Mouse (Mus musculus): ENCODE data around the gene Tnni1.

The Tnni1 gene

DNA sequence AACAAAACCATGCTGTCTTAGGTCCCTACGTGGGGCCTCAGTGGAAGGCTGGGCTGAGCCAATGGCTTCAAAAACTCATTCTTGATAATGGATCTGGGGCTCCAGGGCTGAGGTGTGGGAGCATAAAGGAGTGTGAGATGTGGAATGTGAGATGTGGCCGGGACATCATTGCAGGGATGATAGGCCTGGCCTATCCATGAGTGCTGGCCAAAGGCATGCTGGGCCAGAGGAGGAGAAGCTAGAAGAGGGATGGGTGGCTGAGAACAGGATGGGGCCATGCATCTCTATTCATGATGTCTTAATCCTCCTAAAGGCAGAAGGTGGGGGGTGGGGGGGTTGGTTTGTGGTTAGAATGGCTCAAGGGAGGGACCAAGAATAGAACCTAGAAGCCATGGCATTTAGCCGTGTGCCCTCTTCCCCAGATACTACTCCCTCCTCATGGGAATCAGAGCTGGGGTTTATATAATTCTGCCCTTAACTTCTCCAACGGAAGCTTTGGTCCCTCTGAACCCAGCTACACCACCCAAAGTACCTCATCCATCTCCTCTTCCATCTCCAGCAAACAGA lies 11.8 kb upstream of the Tnni1 start:
- no peak for DNase-seq (ENCODE audit: low read depth, low spot score)

DNA sequence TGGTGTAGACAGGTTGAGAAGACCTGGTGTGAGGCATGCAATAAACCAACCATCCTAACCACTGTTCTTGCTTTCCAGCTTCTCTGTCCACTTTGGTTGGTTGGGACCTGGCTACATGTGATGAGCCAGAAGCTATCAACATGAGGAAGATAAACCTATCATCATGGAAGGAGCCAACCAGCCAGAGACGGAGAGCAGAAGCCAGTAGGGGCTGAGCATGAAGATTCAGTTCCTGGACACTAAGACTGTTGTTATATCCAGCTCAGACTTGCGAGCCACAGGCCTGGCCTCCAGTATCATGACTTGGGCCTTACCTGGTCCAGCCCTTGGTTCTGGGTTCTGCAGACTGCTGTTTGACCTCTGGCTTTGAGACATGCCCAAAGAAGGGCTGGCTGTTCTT lies 10.8 kb upstream of the Tnni1 start:
- no peak for DNase-seq (ENCODE audit: low read depth, low spot score)

DNA sequence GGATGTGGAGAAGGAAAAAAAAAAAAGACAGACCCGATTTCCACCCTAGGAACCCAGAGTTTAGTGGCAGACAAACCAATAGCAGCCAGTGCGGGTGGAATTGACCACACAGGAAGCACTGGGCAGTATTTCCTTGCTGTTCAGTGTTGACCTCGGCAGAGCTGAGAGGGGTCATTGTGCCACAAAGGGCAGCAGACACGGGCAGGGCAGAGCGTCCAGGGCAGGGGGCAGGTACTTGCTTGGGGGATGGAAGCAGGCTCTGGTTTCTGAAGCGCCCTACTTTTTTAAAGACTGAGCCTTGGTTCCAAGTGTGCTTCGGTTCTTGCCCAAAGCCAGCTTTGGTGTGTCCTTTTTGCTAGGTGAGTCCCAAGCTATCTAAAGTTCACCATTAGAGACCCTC lies 9.0 kb upstream of the Tnni1 start:
- DNase-seq (ENCODE audit: low read depth, low spot score): no peak

DNA sequence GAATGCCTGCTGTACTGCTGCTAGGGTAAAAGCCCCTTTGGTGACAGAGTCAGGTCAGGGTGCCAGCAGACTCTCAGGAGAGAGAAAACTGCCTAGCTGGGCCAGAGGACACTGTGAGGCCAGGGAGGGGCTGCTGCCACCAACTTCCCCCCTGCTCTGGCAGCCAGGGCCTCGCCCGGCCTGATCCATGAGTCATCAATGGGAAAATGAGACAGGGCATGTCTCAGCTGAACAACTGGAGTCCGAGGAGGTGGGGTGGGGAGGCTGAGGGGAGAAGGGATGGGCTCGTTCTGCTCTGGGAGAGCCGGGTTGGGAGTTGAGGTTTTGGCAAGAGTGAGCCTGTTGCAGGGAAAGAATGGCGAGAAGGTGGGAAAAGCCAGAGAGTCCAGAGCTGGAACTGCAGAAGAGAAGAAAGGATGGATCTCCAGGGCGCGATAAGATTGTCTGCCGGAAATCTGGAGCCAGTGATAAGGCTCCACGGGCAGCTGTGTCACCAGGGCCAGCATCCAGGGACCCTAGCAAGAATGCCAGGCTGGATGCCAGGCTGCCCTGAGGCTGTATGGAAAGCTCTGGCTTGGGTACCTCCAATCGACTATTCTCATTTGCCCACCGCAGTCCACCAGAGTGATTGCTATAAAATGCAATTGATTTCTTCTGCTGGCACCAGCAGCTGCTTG lies 8.2 kb upstream of the Tnni1 start:
- DNase-seq (ENCODE audit: low read depth, low spot score): no peak

DNA sequence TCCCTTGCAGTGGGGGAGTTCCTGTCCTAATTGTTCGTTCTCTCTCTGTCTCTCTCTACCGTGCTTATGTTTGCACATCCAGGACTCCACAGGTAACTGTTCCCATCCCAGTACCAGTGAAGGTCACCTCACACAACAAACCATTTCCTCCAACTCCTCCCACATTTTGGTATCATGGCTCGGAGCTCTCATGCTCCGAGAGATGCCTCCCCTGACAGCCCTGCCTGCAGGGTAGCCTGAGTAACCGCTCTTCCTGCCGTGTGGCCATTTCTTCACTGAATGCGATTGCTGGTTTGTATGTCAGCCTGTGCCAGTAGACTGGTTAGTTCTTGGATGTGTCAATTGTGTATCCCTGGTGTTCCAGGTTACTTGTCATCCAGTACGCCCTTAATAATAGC lies 7.7 kb upstream of the Tnni1 start:
- DNase-seq (ENCODE audit: low read depth, low spot score): no peak

DNA sequence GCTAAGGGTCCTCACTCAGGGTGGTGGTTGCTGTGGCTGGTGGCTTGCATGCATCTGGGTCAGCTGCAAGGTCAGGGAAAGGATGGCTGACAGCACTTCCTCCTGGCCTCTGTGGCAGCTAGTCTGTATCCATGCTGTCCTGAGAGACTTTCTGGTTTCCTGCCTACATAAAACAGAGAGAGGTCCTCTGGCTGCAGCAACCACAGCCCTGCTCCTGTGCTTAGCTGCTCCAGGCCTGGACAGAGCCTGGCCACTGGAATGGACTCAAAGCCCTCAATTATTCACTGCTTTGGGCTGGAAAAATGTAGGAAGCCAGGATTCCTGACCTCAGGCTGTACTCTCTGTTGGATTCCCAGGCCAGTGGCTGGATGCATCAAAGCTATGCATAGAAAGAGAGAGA lies 2.6 kb upstream of the Tnni1 start:
- DNase-seq (ENCODE audit: low read depth, low spot score): no peak

DNA sequence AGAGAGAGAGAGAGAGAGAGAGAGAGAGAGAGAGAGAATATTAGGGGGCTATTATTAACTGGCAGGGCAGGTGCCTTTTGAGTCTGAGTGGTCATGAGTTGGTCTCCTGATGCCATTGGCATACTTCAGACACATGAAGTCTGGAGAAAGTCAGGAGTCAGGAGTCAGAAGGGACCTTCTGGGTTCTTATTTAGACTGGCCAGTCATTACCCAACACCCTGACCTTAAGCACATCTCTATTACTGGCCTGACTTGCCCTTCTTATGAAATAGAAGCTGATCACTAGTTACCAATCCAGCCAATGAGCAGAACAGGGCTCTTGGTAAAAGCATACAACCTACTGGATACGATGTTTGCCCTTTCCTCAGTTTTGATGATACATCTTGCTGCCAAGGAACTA lies 2.2 kb upstream of the Tnni1 start:
- no peak for DNase-seq (ENCODE audit: low read depth, low spot score)

DNA sequence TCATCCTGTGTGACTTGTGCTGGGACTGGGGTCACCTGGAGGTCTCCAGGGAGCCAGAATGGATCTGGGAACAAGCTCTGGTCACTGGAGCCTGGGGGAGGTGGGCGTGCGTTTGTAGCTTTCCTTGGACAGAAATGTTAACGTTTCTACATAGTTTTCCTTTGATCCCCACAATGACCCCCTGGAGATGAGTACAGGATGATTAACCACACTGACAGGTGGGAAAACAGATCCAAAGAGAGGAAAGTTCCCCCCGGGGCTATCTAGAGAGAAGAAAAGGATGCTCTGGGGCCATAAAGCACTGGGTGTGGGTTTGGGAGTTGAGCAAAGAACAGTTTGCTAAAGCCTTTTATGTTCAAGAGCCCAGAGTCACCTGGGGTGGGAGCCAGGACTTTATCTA lies 1.4 kb downstream of the Tnni1 start:
- no peak for DNase-seq (ENCODE audit: low read depth, low spot score)

DNA sequence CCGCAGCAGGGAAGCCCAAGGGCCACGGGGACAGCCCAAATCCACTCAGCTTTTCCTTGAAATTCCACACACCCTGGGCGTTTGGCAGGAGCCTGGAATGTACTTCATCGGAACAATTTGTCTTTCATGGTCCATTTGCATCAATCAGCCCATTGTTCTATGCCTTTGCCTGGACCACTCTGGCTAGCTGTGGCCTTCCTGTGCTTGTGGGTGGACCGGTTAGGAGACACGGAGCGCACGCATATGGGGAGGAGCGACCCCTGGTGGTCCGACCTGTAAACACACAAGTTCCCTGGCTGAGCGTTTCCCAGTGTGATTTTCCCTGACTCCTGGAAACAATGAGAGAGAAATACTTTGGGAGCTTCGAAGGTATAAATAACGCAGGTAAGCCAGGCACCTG lies 2.0 kb downstream of the Tnni1 start:
- DNase-seq (ENCODE audit: low read depth, low spot score): peak; percentile 83

DNA sequence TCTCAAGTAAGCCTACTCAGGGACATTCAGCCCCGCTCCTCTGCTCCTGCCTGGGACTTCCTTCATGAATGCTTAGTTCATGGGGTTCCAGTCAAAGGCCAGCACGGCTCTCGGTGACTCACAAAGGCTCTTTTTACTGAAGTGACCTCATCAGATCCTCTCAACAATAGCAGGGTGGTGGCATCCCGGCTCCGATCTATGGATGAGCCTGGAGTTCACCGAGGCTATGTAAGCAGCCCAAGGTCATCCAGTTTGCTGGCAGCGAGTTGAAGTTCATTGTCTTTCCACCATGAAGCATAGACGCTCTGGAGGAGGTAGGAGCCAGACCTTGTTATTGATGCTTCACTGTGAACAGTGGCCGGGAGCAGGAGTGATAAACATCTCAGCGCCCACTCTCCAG lies 3.6 kb downstream of the Tnni1 start:
- no peak for DNase-seq (ENCODE audit: low read depth, low spot score)

DNA sequence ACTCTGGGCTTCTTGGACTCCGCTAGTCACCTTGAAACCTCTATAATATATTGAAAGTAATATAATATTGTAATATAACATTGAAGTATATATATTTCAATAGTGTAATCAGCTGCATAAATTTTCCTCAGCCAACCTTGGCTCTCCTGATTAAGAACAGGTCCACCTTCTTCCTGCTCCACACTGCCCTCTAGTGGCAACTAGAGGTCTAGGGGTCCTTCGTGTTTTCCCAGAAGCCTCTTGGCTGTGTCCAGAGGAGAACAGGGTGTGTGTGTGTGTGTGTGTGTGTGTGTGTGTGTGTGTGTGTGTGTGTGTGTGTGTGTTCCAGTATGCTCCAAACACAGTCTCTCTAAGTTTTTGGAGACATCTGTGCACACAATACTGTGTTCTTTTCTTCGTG lies 8.6 kb downstream of the Tnni1 start:
- peak; percentile 88 for DNase-seq (ENCODE audit: low read depth, low spot score)

DNA sequence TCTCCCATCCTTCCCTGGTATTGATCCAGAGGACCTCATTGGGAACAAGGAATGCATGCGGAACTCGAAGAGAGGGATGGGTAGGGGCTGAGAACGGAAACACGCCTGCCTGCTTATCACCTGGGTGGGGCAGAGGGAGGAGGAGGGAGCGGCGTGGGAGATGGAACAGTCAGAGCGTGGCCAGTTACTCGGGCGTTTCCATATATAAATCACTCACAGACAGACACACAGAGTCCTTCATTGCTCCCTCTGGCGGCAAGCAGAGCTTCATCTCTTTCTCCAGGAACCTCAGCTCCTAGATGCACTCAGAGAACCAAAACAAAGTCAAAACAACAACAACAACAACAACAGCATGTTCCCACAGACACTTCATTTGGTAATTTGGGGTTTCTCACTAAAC lies 9.5 kb downstream of the Tnni1 start:
- DNase-seq (ENCODE audit: low read depth, low spot score): no peak

DNA sequence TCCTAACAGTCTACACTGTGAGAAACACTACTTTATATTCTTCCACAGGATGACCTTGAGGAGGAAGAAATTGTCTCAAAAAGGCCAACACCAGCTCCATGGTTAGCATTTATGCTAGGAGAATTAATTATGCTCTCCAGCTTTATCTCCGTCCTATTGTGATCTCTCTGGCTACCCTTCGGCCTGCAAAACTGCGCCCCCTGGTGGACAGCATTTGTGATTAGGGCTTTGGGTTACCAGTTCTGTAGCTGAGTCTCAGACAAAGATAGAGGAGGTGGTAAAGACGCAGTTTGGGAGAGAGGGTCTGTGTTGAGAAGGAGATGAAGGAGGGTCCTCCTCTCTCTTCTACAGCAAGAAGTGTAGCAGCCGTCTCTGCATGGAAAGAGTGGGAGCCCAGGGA lies 10.6 kb downstream of the Tnni1 start:
- DNase-seq (ENCODE audit: low read depth, low spot score): peak; percentile 55

DNA sequence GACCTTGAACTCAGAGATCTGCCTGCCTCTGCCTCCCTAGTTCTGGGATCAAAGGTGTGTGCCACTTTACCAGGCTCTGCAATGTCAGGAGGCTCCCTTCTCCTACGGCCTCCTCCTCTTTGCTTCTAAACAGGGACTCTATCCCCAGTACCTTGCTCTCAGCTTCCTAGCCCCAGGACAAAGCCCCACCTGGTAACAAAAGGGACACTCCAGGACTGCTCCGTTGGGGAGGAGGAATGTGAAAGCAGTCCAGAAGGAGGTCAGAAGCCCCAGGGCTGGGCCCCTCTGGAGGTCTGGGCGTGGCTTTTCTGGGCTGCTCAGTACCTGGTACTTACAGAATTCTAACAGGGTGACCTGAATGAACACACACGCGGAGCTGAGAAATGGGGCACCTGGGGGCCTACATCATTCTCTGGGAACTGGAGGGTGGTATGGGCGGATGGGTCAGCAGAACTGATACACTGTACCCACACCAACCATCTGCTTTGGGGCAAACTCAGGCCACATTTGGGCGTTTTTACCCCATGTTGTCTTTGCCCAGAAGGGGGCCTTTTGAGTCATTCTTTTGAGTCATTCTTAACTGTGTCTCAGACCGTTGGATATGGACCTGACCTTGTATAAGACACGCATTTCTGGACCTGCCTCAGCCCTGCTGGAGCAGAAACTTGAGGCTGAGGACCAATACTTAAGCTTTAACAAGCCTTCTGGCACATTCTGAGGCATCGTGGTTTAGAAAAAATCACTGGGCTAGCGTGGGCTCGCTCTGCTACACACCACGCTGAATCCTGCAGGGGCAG lies 13.1 kb downstream of the Tnni1 start:
- DNase-seq (ENCODE audit: low read depth, low spot score): no peak

DNA sequence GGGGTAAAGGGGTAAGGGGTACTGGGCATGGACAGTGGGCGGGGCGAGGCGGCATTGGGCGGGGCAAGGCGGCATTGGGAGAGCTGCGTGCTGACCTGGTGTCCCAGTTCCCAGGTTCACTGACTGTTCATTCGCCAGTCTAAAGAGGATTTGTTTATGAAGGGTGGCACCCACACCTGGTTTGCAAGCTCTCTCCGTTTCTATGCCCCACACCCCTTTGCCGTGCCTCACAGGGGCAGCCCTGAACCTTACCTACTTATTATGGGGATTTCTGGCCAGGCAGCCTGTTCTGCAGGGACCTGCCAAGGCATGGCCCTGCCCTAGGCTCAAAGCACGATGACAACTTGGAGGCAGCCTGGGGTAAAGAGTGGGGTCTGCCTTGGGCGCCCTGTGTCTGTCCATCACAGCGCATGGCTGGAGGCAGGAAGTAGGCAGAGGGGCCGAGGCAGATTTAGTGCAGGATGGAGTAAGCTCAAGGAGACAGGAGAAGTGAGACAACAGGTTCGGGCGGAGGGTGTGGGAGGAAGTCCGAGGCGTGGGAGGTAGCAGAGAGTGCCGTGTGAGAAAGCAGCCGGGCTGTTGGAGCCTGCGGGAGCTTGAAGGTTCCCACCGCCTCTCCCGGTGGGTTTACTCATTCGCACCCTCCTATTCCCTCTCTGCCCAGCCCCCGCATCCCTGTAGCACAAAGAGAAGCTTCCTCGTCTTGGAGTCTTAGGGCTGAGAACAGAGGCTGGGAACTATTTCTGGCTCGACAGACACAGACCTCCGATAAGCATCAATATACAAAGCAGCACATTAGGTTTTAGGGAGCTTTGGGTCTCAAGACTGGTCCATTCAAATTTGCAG lies 14.4 kb downstream of the Tnni1 start:
- no peak for DNase-seq (ENCODE audit: low read depth, low spot score)

DNA sequence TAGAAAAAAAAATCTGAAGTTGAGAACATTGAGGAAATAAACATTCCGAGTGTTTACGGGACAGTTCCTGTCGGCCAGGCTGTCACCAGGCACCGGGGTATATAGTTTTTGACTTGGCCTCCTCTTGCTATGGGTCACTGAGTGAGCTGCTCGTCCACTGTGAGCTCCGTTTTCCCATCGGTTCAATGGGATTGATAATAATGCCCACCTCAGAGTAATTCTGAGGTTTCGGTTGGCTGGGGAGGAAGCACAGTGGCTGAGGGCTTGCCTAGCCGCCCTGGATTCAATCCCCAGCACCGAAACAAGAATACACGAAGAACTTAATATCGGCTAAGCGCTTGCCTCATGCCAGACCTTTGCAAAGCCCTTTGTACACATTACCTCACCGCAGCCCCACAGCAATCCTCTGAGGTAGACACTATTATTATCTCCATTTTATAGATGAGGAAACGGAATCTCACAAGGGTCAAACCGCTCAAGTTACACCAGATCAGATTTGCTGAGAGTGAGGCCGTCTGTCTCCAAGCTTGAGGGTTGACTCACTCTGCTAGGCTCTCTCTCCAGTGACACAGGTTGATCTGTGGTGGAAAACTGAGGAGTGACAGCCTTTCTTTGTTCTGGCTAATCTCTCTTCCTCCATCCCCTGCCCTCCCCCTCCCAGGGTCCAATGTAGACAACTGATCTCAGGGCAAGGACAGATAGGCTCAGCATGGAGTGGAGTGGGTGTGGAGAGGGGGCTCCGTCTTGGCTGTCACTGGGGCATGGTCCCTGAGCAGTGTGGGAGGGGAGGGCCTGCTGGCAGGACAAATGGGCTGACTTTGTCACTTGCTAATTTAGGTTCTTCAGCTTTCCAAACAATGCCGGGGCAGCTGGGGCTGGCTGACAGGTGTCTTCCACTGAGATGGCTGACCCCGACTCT lies 15.2 kb downstream of the Tnni1 start:
- no peak for DNase-seq (ENCODE audit: low read depth, low spot score)

DNA sequence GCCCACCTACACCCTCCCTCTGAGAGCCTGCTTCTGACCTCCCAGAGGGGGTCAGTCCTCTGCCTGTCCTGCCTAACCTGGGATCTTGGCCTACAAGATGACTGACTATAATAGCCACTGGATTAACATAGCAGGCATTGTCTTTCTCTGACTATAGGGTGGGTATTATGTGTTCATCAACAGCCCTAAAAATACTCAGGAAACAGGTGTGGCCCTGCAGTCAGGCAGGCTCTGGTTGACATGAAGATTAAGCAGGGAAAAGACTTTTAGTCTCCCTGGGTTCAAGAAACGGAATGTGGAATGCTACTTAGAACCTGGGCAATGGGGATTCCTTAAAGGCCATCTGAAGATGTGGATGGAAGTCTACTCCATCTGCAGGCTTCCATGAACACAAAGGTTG lies 19.3 kb downstream of the Tnni1 start:
- no peak for DNase-seq (ENCODE audit: low read depth, low spot score)

DNA sequence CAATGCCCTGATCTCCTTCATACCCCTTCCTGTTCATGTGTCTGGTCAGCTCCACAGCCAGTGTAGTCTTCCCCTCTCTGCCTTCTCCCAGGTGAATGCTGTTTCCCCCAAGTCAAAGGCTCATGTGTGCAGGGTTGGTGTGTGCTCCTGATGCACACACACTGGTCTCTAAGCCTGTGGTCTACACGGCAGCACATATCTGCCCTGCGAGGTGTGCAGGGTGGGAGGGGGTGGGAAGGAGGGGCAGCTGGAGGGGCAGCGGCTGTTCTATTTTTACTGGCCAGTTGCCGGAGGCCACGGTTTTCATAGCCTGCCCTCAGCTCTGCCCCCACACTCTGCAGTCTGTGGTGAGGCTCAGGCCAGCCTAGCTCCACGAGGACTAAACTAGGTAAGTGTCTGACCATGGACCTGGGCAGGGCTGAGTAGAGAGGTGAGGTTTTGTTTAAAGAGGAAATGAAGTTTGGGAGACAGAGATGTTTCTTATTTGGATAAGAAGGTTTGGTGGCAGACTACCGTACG lies 19.9 kb downstream of the Tnni1 start:
- DNase-seq (ENCODE audit: low read depth, low spot score): no peak

DNA sequence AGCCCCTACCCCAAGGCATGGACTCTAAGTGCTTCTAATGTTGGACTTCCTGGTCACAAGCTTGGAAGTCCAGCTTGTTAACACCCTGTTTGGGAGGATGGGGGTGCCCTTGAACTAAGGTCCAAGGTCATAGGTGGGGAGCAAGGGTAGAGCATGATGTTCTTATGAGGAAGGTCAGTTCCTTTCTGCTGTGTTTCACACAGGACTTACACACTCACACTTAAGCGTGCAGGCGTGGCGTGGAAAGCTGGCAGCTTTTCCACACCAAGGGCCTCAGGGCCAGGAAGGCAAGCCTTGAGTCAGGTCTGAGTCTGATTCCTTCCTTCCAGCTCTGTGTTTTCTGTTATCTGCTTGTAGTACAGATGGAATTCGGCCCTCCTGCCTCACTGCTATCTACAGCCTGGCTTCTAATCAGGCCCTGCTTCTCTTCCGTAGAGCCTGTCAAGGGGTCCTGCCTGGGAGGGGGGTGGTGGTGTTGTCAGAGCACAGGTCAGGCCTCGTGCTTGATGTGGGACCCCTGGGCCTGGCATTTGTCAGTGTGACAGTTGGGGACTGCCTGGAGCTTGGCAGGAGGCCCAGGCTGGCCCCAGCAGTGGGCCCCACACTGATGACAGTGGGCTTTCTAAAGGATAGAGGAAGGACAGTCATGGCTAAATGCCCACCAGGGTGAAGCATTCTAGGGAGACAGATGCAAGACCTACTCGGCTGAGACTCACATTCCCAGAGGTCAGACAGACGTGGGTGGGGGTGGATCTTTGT lies 21.1 kb downstream of the Tnni1 start:
- DNase-seq (ENCODE audit: low read depth, low spot score): no peak

DNA sequence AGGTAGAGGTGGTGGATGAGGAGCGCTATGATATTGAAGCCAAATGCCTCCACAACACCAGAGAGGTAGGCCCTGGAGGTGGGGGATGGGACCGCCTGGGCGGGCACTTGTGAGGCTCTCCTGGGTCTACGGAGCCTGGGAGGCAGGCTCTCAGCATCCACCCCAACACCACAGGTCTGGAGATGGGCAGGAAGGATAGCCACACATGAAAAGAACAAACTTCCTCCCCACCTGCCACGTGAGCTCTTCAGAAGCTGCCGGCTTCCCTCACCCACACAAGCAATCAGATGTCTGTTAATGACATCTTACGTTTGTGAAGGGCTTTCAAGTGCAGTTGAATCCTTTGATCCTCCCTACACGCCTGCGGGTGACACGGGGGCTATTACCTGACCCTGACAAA lies 28.3 kb downstream of the Tnni1 start:
- DNase-seq (ENCODE audit: low read depth, low spot score): no peak
